Mouse (Mus musculus) heart, embryonic 10.5 days (tissue): ENCODE data around the gene Cyp2d11. TPM values are rescaled to one million over a fixed set of nuclear protein-coding genes. Genes with fewer than 3 reads are reported as not detected.
"Not testable (repeated sequence)": the region's sequence is repeated elsewhere in the genome, so short reads cannot be mapped to it uniquely, and the experiment has no call there.

Experiments used
- DNase-seq: peaks from one replicate; pipeline ENCODE4 v3.0.0-alpha.2; 2017; ENCODE audit warnings: low spot score
- H3K27ac ChIP-seq: fragments of 300-500 bp; sonication (generic); 2 replicates; pipeline ENCODE4 v1.5.1; 2016; ENCODE audit warnings: mild to moderate bottlenecking
- H3K27me3 ChIP-seq: fragments of 300-500 bp; sonication (generic); 2 replicates; pipeline ENCODE4 v1.6.1; 2016; ENCODE audit warnings: mild to moderate bottlenecking; ENCODE audit not compliant: poor library complexity, insufficient read depth, severe bottlenecking
- H3K36me3 ChIP-seq: fragments of 300-500 bp; sonication (generic); 2 replicates; pipeline ENCODE4 v1.6.1; 2016; ENCODE audit warnings: mild to moderate bottlenecking, moderate library complexity
- H3K4me1 ChIP-seq: fragments of 300-500 bp; sonication (generic); 2 replicates; pipeline ENCODE4 v1.6.1; 2016; ENCODE audit warnings: mild to moderate bottlenecking
- H3K4me3 ChIP-seq: fragments of 300-500 bp; sonication (generic); 2 replicates; pipeline ENCODE4 v1.5.1; 2016; ENCODE audit warnings: mild to moderate bottlenecking, moderate library complexity
- H3K9me3 ChIP-seq: fragments of 300-500 bp; sonication (generic); 2 replicates; pipeline ENCODE4 v1.6.1; 2016; ENCODE audit warnings: mild to moderate bottlenecking, moderate library complexity
- WGBS: fragments of 180-500 bp; shearing (Covaris S2); methylation state at CpG from one replicate; pipeline ENCODE4 v1.1.7; 2016; 5-methylcytosine and 5-hydroxymethylcytosine counted together
- polyA plus RNA-seq: library from polyadenylated mRNA; unstranded; fragments of >200 nt; fragmentation: Nextera tagmentation; extraction: Ambion mirVana; gene quantifications from 2 replicates; pipeline ENCODE4 v1.2.1, GENCODE M21; 2016

Gene Cyp2d11
- polyA plus RNA-seq, 1 experiment from 2014 or later: not detected

DNA sequence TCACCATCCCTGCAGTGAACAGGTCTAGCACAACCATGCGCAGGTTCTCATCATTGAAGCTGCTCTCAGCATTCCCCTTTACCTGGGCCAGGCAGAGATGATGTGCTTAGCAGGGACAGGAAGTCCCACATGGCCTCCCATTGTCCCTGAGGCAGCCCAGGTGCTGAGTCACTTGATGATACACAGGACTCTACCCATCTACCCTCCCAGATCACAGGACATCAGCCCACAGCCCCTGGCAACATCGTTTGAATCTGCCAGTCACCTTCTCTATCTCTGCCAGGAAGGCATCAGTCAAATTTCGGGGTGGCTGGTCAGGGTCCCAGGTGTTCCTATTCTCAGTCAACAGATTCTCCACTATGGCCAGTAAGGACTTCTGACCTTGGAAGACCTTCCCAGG, 10.3 kb upstream of the Cyp2d11 start:
- H3K27me3 ChIP-seq: no peaks in the 10 kb centered on the region
- 78% methylated on average over 3 of the region's 3 CpGs for WGBS
- H3K27ac ChIP-seq: no peak overlapping the region
- H3K4me1 ChIP-seq: no peaks in the 10 kb centered on the region
- H3K9me3 ChIP-seq: no peaks in the 10 kb centered on the region
- no peak overlapping the region for H3K4me3 ChIP-seq
- peak; percentile 46 for DNase-seq
- H3K36me3 ChIP-seq: no peaks in the 10 kb centered on the region

DNA sequence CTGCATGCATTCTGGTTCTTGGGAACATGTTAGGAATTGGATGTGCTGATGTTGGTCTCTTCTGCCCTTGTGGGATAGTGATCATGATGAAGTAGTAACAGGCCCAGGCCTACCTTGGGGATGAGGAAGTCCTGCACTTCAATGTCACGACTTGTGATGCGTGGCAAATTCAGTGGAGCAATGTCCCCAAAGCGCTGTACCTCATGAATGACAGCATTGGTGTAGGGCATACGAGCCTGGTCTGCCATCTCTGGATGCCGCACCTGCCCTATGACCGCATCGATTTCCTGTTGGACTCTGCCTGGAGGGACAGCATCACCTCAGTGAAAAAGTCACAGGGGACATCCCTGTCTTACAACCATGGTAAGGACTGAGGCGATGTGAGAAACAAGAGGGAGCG, 9.8 kb upstream of the Cyp2d11 start:
- Histone ChIP-seq H3K4me1 (no peaks in the 10 kb centered on the region), H3K36me3 (no peaks in the 10 kb centered on the region), H3K4me3 (no peak overlapping the region), H3K27ac (no peak overlapping the region), H3K9me3 (no peaks in the 10 kb centered on the region), H3K27me3 (no peaks in the 10 kb centered on the region)
- peak; percentile 36 for DNase-seq
- WGBS: 92% methylated on average over 9 of the region's 9 CpGs

DNA sequence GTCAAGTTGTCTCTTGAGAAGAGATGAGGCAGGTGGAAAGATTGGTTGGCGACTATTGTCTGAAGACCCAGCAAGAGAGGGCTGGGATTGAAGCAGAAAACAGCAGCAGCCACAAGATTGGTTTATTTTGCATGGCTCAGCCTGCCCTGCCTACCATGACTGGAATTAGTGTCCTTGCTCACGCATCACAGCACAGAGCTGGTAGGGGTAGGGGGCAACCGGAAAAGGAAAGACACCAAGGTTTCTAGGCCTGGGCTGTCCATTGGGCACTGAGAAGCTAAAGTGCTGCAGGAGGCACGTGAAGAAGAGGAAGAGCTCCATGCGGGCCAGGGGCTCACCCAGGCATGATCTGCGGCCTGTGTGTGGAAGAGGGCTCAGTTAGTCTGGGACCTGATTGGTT, 8.9 kb upstream of the Cyp2d11 start:
- H3K27ac ChIP-seq: no peak overlapping the region
- no peaks in the 10 kb centered on the region for H3K27me3 ChIP-seq
- H3K4me3 ChIP-seq: no peak overlapping the region
- H3K4me1 ChIP-seq: no peaks in the 10 kb centered on the region
- 82% methylated on average over 6 of the region's 6 CpGs for WGBS
- H3K9me3 ChIP-seq: no peaks in the 10 kb centered on the region
- H3K36me3 ChIP-seq: no peaks in the 10 kb centered on the region
- DNase-seq: peak; percentile 71

DNA sequence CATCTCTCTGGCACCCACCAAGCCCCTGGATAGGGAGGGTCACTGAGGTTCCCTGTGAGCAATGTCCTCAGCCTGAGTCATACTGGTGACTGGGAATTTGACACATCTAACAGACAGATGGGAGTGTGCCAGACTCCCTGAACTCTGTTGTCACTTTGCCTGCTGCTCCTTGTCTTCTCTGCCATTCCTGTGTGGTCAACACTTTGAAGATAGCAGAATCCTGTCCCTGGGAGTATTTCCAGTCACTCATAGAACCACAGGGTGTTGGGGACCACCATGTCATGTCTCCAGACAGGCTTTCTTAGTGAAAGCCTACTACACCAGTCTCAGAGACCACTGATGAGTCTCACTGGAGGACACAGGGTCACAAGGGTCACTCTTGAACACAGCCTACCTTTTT, 8.3 kb upstream of the Cyp2d11 start:
- DNase-seq: peak; percentile 65
- Histone ChIP-seq H3K4me1 (no peaks in the 10 kb centered on the region), H3K27ac (no peak overlapping the region), H3K27me3 (no peaks in the 10 kb centered on the region), H3K36me3 (no peaks in the 10 kb centered on the region), H3K4me3 (no peak overlapping the region), H3K9me3 (no peaks in the 10 kb centered on the region)

DNA sequence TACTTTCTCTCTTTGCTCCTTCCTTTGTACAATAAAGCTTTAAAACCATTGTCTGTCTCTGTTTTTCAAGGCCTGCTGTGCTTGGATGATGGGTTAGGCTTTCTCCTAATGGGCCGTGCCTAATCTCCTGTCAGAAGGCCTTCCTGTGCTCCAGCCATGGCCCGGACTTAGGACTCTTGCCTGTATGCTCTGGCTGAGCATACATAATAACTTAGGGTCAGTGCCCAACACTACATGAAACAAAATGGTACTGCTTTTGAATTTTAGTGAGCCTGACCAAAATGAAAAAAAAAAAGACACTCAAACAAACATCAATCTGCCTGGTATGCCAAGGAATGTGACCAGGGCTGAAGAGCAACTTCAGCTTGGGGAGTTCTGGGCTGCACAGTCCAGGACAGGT, 7.7 kb upstream of the Cyp2d11 start:
- no peak overlapping the region for H3K4me3 ChIP-seq
- H3K36me3 ChIP-seq: no peaks in the 10 kb centered on the region
- peak; percentile 25 for DNase-seq
- 78% methylated on average over 2 of the region's 2 CpGs for WGBS
- H3K27ac ChIP-seq: no peak overlapping the region
- no peaks in the 10 kb centered on the region for H3K27me3 ChIP-seq
- no peaks in the 10 kb centered on the region for H3K4me1 ChIP-seq
- H3K9me3 ChIP-seq: no peaks in the 10 kb centered on the region

DNA sequence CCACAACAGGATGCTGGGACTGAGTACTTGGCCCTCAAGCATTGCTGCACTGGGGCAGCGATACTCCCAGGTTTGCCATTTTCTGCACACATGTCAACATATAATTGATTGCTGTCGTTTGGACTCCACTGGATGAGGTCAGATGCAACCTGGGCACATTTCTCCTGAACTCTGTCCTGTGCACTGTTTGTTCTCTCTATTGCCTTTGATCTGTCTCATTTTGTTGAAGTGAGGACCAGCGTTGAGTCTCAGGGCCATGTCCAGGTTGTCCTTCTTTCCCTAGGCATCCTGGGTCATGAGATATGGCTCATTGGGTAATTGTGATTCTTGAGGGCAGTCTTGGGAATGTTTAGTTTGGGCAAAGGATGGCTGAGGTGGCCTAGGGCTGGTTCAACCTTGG, 2.1 kb upstream of the Cyp2d11 start:
- not testable (repeated sequence) for H3K27ac ChIP-seq, H3K4me3 ChIP-seq, H3K27me3 ChIP-seq, H3K4me1 ChIP-seq, H3K9me3 ChIP-seq, H3K36me3 ChIP-seq
- WGBS: 89% methylated on average over 3 of the region's 3 CpGs
- peak; percentile 33 for DNase-seq

DNA sequence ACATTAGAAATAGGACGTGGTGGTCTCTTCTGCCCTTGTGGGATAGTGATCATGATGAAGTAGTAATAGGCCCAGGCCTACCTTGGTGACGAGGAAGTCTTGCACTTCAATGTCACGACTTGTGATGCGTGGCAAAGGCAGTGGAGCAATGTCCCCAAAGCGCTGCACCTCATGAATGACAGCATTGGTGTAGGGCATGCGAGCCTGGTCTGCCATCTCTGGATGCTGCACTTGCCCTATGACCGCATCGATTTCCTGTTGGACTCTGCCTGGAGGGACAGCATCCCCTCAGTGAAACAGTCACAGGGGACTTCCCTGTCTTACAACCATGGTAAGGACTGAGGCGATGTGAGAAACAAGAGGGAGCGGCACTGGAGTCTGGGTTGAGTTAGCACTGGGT, 3.9 kb downstream of the Cyp2d11 start:
- H3K9me3 ChIP-seq, H3K27ac ChIP-seq, H3K4me3 ChIP-seq, H3K36me3 ChIP-seq, H3K4me1 ChIP-seq, H3K27me3 ChIP-seq: not testable (repeated sequence)
- peak; percentile 58 for DNase-seq
- 87% methylated on average over 10 of the region's 10 CpGs for WGBS

DNA sequence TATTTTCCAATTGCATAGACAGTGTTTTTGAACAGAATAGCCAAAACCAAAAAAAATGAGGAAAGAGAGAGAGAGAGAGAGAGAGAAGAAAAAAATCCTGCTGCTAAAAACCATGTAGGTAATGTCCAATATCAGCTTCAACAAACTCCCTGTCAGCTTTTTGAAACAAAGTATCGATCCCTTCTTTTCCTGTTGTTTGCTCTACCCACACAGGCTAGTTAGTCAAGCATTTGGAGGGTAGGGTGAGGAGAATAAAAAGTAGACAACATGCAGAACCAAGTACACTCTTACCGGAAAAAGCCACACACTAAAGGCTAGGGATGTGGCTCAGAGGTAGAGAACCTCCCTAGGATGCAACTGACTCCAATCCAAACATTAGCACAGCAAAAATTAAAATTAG, 8.1 kb downstream of the Cyp2d11 start:
- 87% methylated on average over 2 of the region's 2 CpGs for WGBS
- no peak overlapping the region for H3K4me3 ChIP-seq
- no peaks in the 10 kb centered on the region for H3K27me3 ChIP-seq
- H3K9me3 ChIP-seq: no peaks in the 10 kb centered on the region
- DNase-seq: no peak
- no peak overlapping the region for H3K27ac ChIP-seq
- no peaks in the 10 kb centered on the region for H3K36me3 ChIP-seq
- peaks cover 4% of the 10 kb centered on the region; the same call in 1 of the 2 replicates for H3K4me1 ChIP-seq

DNA sequence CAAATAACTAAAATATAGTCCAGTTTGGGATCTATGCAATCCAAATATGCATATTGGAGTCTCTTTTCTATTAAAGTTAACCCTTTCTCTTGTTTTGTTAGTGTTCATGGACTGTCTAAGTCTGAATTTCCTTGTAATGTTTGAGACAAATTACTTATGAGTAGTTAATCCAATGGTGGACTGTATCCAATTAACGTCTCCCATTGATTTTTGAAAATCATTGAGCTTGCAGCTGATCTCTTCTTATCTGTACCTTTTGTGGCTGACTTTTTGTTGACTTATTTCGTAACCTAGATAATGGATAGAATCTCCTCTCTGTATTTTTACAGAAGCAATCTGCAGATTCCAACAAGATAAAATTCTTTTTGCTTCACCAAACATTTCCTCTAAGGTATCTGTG, 11.4 kb downstream of the Cyp2d11 start:
- 0 out of 2 replicates have a peak, but pooled peaks cover 3% of the 10 kb centered on the region for H3K27me3 ChIP-seq
- no peak for DNase-seq
- H3K4me3 ChIP-seq: no peak overlapping the region
- 79% methylated on average over 2 of the region's 2 CpGs for WGBS
- H3K9me3 ChIP-seq: no peaks in the 10 kb centered on the region
- H3K27ac ChIP-seq: no peak overlapping the region
- H3K36me3 ChIP-seq: no peaks in the 10 kb centered on the region
- peaks cover 33% of the 10 kb centered on the region for H3K4me1 ChIP-seq

DNA sequence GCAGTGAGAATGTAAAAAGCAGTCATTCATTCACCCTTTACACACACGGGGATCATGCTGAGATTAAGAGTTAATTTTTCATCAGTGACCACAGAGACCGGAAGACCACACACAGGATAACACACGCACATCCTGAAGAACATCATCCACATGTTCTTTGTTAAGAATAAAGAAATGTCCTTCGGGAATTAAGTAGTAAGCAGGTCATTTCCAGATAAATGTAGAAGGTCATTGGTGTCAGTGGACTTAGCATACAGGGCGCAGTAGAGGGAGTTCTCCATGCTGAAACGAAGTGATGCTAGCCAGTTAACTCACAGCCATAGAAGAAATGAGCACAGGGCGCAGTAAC, 13.1 kb downstream of the Cyp2d11 start:
- H3K27ac ChIP-seq: peak overlapping the region; percentile 89
- WGBS: 42% methylated on average over 7 of the region's 7 CpGs
- no peaks in the 10 kb centered on the region for H3K36me3 ChIP-seq
- H3K4me1 ChIP-seq: peaks cover 33% of the 10 kb centered on the region
- H3K9me3 ChIP-seq: no peaks in the 10 kb centered on the region
- DNase-seq: no peak
- peak overlapping the region; percentile 65 for H3K4me3 ChIP-seq
- 0 out of 2 replicates have a peak, but pooled peaks cover 3% of the 10 kb centered on the region for H3K27me3 ChIP-seq

DNA sequence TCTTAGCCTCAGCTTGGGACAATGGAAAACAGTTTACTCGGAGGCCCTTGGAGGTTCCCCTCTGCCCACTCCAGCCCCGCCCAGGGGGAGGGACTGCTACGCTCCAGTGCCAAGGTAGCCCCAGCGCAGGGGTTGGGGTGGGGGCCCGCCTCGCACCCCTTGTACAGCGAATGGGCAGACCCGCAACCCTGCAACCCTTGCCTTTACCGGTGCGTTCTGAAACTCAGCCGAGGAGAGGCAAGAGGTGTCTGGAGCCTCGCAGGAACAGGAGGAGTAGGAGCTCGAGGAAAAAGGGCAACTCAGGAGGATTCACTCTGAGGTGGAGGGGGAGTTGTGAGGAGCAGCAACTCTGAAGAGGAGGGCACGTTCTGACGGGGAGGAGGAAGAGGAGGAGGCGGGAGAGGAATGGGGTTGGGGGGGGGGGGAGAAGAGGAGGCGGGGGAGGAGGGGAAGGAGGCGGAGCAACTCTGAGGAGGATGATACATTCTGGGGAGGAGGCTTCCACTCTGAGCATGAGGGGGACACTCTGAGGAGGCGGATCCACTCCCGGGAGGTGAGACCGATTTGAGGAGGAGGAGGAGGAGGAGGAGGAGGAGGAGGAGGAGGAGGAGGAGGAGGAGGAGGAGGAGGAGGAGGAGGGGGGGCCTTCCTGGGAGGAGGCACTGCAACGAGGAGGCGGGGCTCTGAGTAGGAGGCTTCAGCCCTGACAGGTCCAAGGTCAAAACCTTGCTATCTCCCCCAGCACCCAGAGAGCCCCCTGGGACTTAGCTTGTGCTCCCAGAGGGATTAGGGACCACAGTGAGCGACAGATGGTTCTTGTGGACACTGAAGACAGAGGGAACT, 13.7 kb downstream of the Cyp2d11 start, which contains the start of gene Cyp2d22:
Cyp2d22 (minus strand) TSS at position 390 of the 843 bp plus-strand sequence.
- peaks cover 33% of the 10 kb centered on the region for H3K4me1 ChIP-seq
- H3K36me3 ChIP-seq: no peaks in the 10 kb centered on the region
- H3K4me3 ChIP-seq: peak within 1 kb of the TSS; percentile 65
- WGBS: 1% methylated on average over 19 of the region's 24 CpGs
- no peaks in the 10 kb centered on the region for H3K9me3 ChIP-seq
- H3K27me3 ChIP-seq: 0 out of 2 replicates have a peak, but pooled peaks cover 3% of the 10 kb centered on the region
- DNase-seq: no peak
- peak within 1 kb of the TSS; percentile 89 for H3K27ac ChIP-seq

DNA sequence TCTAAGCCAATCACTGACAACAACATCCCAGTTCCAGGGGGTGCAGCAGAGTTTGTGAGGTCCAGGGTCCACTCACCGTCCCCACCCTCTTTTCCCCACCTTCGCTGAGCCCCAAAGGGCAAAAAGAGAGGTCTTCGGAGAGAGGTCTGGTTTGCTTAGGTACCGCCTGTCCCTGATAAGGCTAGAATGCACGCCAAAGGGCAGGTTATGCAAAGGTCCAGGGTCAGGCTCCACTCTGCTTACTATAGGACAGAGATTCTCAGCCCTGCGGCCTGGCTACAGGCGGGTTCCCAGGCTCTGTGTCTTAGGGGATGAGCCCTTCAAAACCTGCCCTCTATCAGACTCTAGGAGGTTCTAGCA, 14.3 kb downstream of the Cyp2d11 start:
- 10% methylated on average over 7 of the region's 7 CpGs for WGBS
- H3K4me1 ChIP-seq: peaks cover 33% of the 10 kb centered on the region
- no peaks in the 10 kb centered on the region for H3K36me3 ChIP-seq
- DNase-seq: no peak
- H3K27ac ChIP-seq: peak overlapping the region; percentile 89
- H3K27me3 ChIP-seq: 0 out of 2 replicates have a peak, but pooled peaks cover 3% of the 10 kb centered on the region
- H3K4me3 ChIP-seq: peak overlapping the region; percentile 65
- no peaks in the 10 kb centered on the region for H3K9me3 ChIP-seq

DNA sequence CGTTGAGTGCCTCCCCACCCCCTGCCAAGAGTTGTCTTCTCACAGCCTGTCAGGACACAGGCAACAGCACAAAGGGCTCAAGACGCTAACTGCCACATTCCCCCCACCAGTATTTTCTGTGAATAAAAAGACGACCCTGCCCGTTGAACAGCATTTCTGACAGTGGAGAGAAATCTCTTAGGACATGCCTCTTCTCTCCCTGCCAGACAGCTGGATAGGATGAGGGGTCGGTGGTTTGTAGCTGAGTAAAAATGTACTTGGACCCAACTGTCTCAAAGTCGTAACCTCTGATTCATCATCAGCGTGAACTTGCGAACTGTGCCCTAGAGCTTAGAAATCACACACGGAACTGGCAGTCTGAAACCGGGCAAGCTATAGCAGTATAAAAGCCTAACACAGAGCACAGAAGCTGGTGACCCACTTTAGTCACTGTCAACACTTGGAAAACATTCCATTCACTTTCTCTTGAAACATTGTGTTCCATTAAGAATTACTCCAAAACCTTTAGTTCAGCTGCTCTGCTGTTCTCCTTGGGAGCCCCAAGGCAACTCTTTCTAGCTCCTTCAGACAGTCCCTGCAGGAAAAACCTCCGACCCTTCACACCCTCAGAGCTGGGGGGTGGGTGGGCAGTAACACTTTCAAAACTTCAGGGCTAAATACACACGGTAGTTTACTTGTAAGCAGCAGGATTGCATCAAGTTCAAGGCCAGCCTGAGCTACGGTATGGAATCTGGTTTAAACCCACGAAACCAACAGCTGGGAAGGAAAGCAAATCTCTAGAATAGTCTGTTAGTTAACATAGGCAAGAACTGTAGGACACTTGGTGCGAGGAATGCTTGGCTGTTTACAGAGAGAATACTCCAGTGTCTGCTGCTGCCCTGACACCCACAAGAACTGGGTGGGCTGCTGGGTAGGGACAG, 15.3 kb downstream of the Cyp2d11 start:
- no peaks in the 10 kb centered on the region for H3K9me3 ChIP-seq
- WGBS: 53% methylated on average over 15 of the region's 15 CpGs
- H3K36me3 ChIP-seq: no peaks in the 10 kb centered on the region
- peaks cover 33% of the 10 kb centered on the region for H3K4me1 ChIP-seq
- H3K4me3 ChIP-seq: no peak overlapping the region
- H3K27ac ChIP-seq: 0 out of 2 replicates have a peak overlapping the region, but pooled peaks have one; percentile 3
- DNase-seq: no peak
- H3K27me3 ChIP-seq: 0 out of 2 replicates have a peak, but pooled peaks cover 3% of the 10 kb centered on the region
